Mouse (Mus musculus): Measurements from ENCODE around the gene Slco1c1. TPM values are rescaled to one million over a fixed set of nuclear protein-coding genes. Genes with fewer than 3 reads are reported as not detected.
"Not testable (repeated sequence)": the region's sequence is repeated elsewhere in the genome, so short reads cannot be mapped to it uniquely, and the experiment has no call there.

Slco1c1 gene
- polyA plus RNA-seq, 2 experiments, result 0.02 TPM; not detected in 1

DNA sequence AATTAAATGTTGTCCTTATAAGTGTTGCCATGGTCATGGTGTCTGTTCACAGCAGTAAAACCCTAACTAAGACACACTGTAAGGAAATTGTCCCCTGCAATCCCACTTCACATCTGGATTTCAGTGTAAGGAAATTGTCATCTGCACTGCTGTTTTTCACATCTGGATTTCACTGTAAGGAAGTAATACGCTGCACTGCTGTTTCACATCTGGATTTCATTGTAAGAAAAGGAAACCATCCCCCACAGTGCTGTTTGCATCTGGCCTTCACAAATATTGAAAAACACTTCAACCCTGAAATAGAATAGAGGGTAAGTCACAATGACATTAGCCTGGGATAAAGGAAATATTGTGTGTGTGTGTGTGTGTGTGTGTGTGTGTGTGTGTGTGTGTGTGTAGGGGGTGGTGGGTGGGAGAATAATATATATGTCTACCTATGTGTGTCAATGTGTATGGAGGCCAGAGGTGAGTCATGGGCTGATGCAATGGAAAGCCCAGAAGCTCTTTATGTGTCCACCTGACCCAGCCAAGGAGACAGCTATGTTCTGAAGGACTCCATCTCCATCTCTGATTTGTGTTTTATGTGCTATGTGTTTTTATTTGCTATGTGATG, 60.7 kb downstream of the Slco1c1 start:
- ATAC-seq (ENCODE audit: insufficient read depth) (no peak), DNase-seq (ENCODE audit: low read depth in 3 of 3, low spot score in 3 of 3) (no peak)
- H3K36me3 ChIP-seq (replicated peaks; ENCODE audit: control insufficient read depth, insufficient read depth, low read depth), result no peaks in the 10 kb centered on the region
- no peak overlapping the region for H3K4me3 ChIP-seq (ENCODE audit: insufficient read depth in 1 of 2, low read depth in 2 of 2, low read length in 2 of 2)
- no peak overlapping the region for H3K4me2 ChIP-seq (ENCODE audit: low read depth)
- H3K4me1 ChIP-seq (replicated peaks; ENCODE audit: control insufficient read depth in 2 of 2, insufficient read depth in 2 of 2, low read length in 1 of 2), result no peaks in the 10 kb centered on the region
- no peak overlapping the region for H3K9ac ChIP-seq (replicated peaks)
- TF ChIP-seq CTCF (IDR thresholded peaks at IDR 0.05; ENCODE audit: low read depth), result no peak
- TF ChIP-seq EP300 (IDR thresholded peaks at IDR 0.05; ENCODE audit: low read depth), result no peak
- no peaks in the 10 kb centered on the region for H3K9me3 ChIP-seq (ENCODE audit: control insufficient read depth, low read length)
- H3K27me3 ChIP-seq (ENCODE audit: control insufficient read depth, insufficient read depth, low read length), result no peaks in the 10 kb centered on the region
- WGBS (ENCODE audit: insufficient replicate concordance), result 59% methylated on average over 1 of the region's 1 CpGs
- no peak overlapping the region for H3K27ac ChIP-seq

- no peaks in the 10 kb centered on the region for H3K4me1 ChIP-seq (replicated peaks; ENCODE audit: control insufficient read depth in 2 of 2, insufficient read depth in 2 of 2, low read length in 1 of 2)
- no peak for TF ChIP-seq EP300 (IDR thresholded peaks at IDR 0.05; ENCODE audit: low read depth)
- TF ChIP-seq CTCF (IDR thresholded peaks at IDR 0.05; ENCODE audit: low read depth), result no peak
- H3K9me3 ChIP-seq (ENCODE audit: control insufficient read depth, low read length), result no peaks in the 10 kb centered on the region
- H3K4me3 ChIP-seq (ENCODE audit: insufficient read depth in 1 of 2, low read depth in 2 of 2, low read length in 2 of 2), result no peak overlapping the region
- no peak overlapping the region for H3K4me2 ChIP-seq (ENCODE audit: low read depth)
- no peaks in the 10 kb centered on the region for H3K27me3 ChIP-seq (ENCODE audit: control insufficient read depth, insufficient read depth, low read length)
- 50% methylated on average over 1 of the region's 1 CpGs for WGBS (ENCODE audit: insufficient replicate concordance)
- no peaks in the 10 kb centered on the region for H3K36me3 ChIP-seq (replicated peaks; ENCODE audit: control insufficient read depth, insufficient read depth, low read depth)
- H3K9ac ChIP-seq (replicated peaks), result no peak overlapping the region
- no peak overlapping the region for H3K27ac ChIP-seq
- no peak for DNase-seq (ENCODE audit: low read depth in 3 of 3, low spot score in 3 of 3)
- no peak for ATAC-seq (ENCODE audit: insufficient read depth)
Observed at GRCm38 (mm10) chr6:141590002-141590401, 65.8 kb downstream of the Slco1c1 start.

GRCm38 (mm10) chr6:141590598-141591200, 66.5 kb downstream of the Slco1c1 start:
- not testable (repeated sequence) for DNase-seq (ENCODE audit: low read depth in 3 of 3, low spot score in 3 of 3); H3K4me2 ChIP-seq (ENCODE audit: low read depth); H3K27me3 ChIP-seq (ENCODE audit: control insufficient read depth, insufficient read depth, low read length); H3K9ac ChIP-seq (replicated peaks); H3K4me1 ChIP-seq (replicated peaks; ENCODE audit: control insufficient read depth in 2 of 2, insufficient read depth in 2 of 2, low read length in 1 of 2); H3K27ac ChIP-seq; H3K4me3 ChIP-seq (ENCODE audit: insufficient read depth in 1 of 2, low read depth in 2 of 2, low read length in 2 of 2); H3K36me3 ChIP-seq (replicated peaks; ENCODE audit: control insufficient read depth, insufficient read depth, low read depth); ATAC-seq (ENCODE audit: insufficient read depth); H3K9me3 ChIP-seq (ENCODE audit: control insufficient read depth, low read length)
- WGBS (ENCODE audit: insufficient replicate concordance), result 29% methylated on average over 4 of the region's 4 CpGs

DNA sequence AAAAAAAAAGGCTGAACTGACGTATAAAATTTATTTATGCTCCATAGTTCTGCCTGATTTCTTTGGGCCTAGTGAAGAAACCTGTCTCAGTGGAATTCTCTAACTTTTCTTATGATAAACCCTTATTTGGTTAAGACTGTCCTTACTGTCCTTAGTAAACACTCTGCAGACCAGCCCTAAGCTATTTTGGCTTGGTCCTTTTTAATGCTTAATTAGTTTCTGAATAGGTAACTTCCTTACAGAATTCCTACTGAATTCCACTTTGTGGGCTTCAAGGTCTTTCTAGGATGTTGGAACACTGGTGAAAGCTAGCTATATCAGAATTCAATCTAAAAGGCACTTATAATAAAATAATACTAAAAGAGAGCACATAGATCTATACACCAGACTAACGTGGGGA, 71.9 kb downstream of the Slco1c1 start:
- Histone ChIP-seq H3K9ac (replicated peaks) (no peak overlapping the region), H3K4me1 (replicated peaks; ENCODE audit: control insufficient read depth in 2 of 2, insufficient read depth in 2 of 2, low read length in 1 of 2) (no peaks in the 10 kb centered on the region), H3K4me2 (ENCODE audit: low read depth) (no peak overlapping the region), H3K27me3 (ENCODE audit: control insufficient read depth, insufficient read depth, low read length) (no peaks in the 10 kb centered on the region), H3K36me3 (replicated peaks; ENCODE audit: control insufficient read depth, insufficient read depth, low read depth) (no peaks in the 10 kb centered on the region), H3K9me3 (ENCODE audit: control insufficient read depth, low read length) (no peaks in the 10 kb centered on the region), H3K27ac (no peak overlapping the region), H3K4me3 (ENCODE audit: insufficient read depth in 1 of 2, low read depth in 2 of 2, low read length in 2 of 2) (no peak overlapping the region)
- no peak for ATAC-seq (ENCODE audit: insufficient read depth)
- WGBS (ENCODE audit: insufficient replicate concordance), result 63% methylated on average over 2 of the region's 2 CpGs
- TF ChIP-seq EP300 (IDR thresholded peaks at IDR 0.05; ENCODE audit: low read depth), result no peak
- TF ChIP-seq CTCF (IDR thresholded peaks at IDR 0.05; ENCODE audit: low read depth), result no peak
- DNase-seq (ENCODE audit: low read depth in 3 of 3, low spot score in 3 of 3), result no peak

- H3K36me3 ChIP-seq (replicated peaks; ENCODE audit: control insufficient read depth, insufficient read depth, low read depth), result no peaks in the 10 kb centered on the region
- 79% methylated on average over 2 of the region's 2 CpGs for WGBS (ENCODE audit: insufficient replicate concordance)
- DNase-seq (ENCODE audit: low read depth in 3 of 3, low spot score in 3 of 3), result no peak
- TF ChIP-seq CTCF (IDR thresholded peaks at IDR 0.05; ENCODE audit: low read depth) (no peak), EP300 (IDR thresholded peaks at IDR 0.05; ENCODE audit: low read depth) (no peak)
- no peaks in the 10 kb centered on the region for H3K27me3 ChIP-seq (ENCODE audit: control insufficient read depth, insufficient read depth, low read length)
- no peaks in the 10 kb centered on the region for H3K9me3 ChIP-seq (ENCODE audit: control insufficient read depth, low read length)
- no peak overlapping the region for H3K4me3 ChIP-seq (ENCODE audit: insufficient read depth in 1 of 2, low read depth in 2 of 2, low read length in 2 of 2)
- H3K4me1 ChIP-seq (replicated peaks; ENCODE audit: control insufficient read depth in 2 of 2, insufficient read depth in 2 of 2, low read length in 1 of 2), result no peaks in the 10 kb centered on the region
- no peak overlapping the region for H3K27ac ChIP-seq
- H3K9ac ChIP-seq (replicated peaks), result no peak overlapping the region
- no peak for ATAC-seq (ENCODE audit: insufficient read depth)
- H3K4me2 ChIP-seq (ENCODE audit: low read depth), result no peak overlapping the region
Observed at GRCm38 (mm10) chr6:141597037-141597436, 72.9 kb downstream of the Slco1c1 start.
